Mouse (Mus musculus) testis, adult 2 months (tissue): ENCODE results near the gene Eps8.

Source experiments
- CTCF ChIP-seq: fragments of 200-500 bp; IDR thresholded peaks from 2 replicates; pipeline ENCODE4 v1.5.1; 2012; ENCODE audit warnings: low read depth, mild to moderate bottlenecking, inconsistent platforms, low read length, moderate library complexity; ENCODE audit not compliant: control insufficient read depth, insufficient read depth, insufficient replicate concordance
- POLR2A ChIP-seq: fragments of 200-500 bp; IDR thresholded peaks from 2 replicates; pipeline ENCODE4 v1.6.1; 2012; ENCODE audit warnings: low read depth, mild to moderate bottlenecking, inconsistent platforms, low read length, moderate library complexity; ENCODE audit not compliant: control insufficient read depth

DNA sequence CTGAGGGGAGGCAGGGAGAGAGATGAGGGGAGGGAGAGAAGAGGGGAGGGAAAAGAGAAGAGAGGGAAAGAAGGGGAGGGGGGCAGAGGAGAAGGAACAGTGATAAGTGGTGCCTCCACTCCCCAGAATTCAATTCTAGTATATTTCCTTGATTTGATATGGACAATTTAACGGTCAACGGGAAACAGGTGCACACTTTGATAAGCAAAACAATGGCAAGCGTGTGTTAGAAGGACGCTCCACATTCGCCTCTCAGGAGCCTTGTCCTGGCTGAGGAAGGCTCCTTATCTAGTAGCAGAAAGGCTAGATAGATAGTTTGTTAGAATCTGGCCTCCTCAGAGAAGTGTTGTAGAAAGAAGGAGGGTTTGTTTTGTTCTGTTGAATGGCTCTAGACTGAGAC is 141.9 kb downstream of the Eps8 start:
- TF ChIP-seq POLR2A (no peak), CTCF (no peak)
